Mouse (Mus musculus): ENCODE data around the gene Peak1.

GRCm38 (mm10) chr9:56463046-56463445 is 45.2 kb upstream of the Peak1 start:
- TF ChIP-seq CTCF (IDR thresholded peaks at IDR 0.05; ENCODE audit: control insufficient read depth, insufficient read depth, insufficient read length): no peak
- no peak for TF ChIP-seq MYOD1 (IDR thresholded peaks at IDR 0.05; ENCODE audit: control insufficient read depth, insufficient read length, low read depth)
- TF ChIP-seq MAX (IDR thresholded peaks at IDR 0.05): no peak
- TF ChIP-seq CEBPB (IDR thresholded peaks at IDR 0.05; ENCODE audit: low read depth): no peak
- TF ChIP-seq USF1 (IDR thresholded peaks at IDR 0.05; ENCODE audit: low read depth): no peak
- TF ChIP-seq MYOG (IDR thresholded peaks at IDR 0.05; ENCODE audit: control insufficient read depth, extremely low read depth, insufficient read length): no peak

Data from C2C12 (cell line).